Mouse (Mus musculus) heart, adult 2 months (tissue): ENCODE measurements around the gene Raet1e.
A peak's percentile ranks its signal among the peaks of the same experiment; 100 is the strongest.
"Not testable (repeated sequence)": the region's sequence is repeated elsewhere in the genome, so short reads cannot be mapped to it uniquely, and the experiment has no call there.

Experiments
- CTCF ChIP-seq: fragments of 200-600 bp; IDR thresholded peaks from 2 replicates; pipeline ENCODE4 v1.8.1; 2022; ENCODE audit warnings: antibody characterized with exemption, mild to moderate bottlenecking, moderate library complexity
- POLR2A ChIP-seq: fragments of 200-500 bp; IDR thresholded peaks from 2 replicates; pipeline ENCODE4 v1.6.1; 2011; ENCODE audit warnings: mild to moderate bottlenecking, low read depth, low read length, control low read depth; ENCODE audit not compliant: insufficient read depth

- TF ChIP-seq POLR2A = not testable (repeated sequence)
- TF ChIP-seq CTCF = peak; percentile 43
These were observed at the start of gene Raet1e, which contains the start of gene H60b for GRCm38 (mm10) chr10:22158310-22158999.
